Mouse (Mus musculus): ENCODE measurements around the gene Clcn7. TPM values are rescaled to one million over a fixed set of nuclear protein-coding genes. Genes with fewer than 3 reads are reported as not detected.
A peak's percentile ranks its signal among the peaks of the same experiment; 100 is the strongest.

Clcn7 gene
- total RNA-seq, 4 experiments from 2014 or later = 25.7 to 28.2 (median 27.1) TPM

DNA sequence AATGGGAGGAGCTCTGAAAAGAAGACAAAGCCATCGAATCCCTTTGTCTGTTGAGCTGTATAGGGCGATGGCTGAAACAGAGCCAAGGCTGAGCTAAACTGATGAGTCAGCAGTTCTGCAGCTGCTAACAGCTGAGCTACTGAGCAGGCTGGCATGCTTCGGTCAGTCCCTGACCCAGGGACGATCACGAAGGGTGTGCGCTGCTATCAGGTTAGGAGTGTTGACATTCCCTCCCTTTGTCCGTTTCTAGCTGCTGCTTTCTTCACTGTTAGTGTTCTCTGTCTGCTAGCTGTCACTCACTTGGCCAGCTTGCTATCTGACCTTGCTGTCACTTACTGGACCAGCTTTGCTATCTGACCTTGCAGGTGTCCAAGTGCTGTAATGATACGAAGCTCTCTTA lies 6.1 kb upstream of the Clcn7 start:
- DNase-seq (ENCODE audit: low spot score) = no peak

DNA sequence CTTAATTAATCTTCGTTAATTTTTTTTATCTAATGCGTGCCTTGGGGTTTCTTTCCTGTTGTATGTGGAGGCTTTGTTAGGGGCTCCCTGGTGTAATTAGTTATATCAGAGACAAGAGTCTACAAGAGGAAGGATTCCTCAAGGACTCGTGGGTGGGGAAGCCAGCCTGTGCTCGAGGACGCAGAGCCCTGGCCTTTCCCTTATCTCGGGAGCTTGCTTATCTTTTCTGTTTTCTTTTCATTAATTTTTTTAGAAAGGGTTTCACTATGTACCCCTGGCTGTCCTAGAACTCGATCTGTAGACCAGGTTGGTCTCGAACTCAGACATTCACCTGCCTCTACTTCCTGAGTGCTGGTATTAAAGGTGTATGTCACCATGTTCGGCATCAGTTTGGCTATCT lies 5.5 kb upstream of the Clcn7 start:
- no peak for DNase-seq (ENCODE audit: low spot score)

DNA sequence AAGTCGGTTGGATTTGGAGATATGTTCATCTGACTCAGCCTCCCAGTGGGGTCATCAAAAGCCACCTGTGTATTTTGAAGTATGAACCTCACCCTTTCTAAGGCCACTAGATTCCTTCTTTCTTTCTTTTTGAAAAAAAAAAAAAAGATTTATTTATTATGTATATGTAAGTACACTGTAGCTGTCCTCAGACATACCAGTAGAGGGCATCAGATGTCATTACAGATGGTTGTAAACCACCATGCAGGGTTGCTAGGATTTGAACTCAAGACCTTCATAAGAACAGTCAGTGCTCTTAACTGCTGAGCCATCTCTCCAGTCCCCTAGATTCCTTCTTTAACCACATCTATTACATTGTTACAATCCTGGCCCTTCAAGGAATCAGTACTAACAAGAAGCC lies 3.1 kb upstream of the Clcn7 start:
- no peak for DNase-seq (ENCODE audit: low spot score)

DNA sequence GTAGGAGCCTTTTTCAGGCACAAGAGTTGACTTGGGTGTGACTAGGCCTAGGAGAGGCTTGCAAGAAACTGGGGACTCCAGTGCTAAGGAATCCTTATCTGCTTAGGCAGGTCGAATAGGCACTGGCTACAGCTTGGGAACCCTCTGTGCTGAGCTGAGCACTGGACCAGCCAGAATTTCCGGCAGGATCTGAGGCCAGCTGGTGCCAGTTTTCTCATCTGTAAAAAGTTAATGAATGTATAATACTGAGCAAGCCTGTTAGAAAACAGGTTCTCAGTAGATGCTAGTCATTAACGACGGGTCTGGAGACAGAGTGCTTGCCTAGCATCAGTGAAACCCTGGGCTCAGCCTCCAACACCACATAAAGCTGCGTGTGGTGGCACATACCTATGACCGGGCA lies 2.4 kb downstream of the Clcn7 start:
- DNase-seq (ENCODE audit: low spot score) = no peak

DNA sequence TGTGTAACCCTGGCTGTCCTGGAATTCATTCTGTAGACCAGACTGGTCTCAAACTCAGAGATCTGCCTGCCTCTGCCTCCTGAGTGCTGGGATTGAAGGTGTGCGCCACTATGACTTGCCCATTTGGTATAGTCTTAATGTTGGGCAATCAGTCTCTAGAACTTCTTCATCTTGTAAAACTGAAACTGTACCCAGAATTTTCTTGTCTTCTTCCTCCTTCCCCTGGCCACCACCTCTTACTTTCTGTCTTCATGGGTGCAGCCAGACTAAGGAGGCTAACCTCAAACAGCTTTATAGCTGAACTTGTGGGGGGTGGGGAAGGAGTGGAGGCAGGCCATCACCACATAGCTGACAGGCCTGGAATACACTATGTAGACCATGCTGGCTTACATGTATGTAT lies 5.6 kb downstream of the Clcn7 start:
- no peak for DNase-seq (ENCODE audit: low spot score)

DNA sequence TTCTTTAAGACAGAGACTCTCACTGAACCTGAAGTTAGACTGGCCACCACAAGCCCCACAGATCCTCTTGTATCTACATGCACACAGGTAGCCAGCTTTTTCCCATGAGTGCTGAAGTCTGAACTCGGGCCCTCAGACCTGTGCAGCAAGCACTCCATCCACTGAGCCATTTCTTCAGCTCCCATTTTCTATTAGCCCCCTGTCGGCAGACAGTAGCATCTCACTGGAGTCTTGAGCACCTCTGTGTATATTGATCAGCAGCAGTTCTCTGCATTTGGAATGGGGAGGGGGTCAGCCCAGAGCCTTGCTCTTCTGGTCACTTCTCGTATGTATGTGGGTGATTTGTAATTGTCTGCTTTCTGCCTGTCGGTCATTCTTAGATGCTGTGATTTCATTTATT lies 6.8 kb downstream of the Clcn7 start:
- DNase-seq (ENCODE audit: low spot score) = no peak

DNA sequence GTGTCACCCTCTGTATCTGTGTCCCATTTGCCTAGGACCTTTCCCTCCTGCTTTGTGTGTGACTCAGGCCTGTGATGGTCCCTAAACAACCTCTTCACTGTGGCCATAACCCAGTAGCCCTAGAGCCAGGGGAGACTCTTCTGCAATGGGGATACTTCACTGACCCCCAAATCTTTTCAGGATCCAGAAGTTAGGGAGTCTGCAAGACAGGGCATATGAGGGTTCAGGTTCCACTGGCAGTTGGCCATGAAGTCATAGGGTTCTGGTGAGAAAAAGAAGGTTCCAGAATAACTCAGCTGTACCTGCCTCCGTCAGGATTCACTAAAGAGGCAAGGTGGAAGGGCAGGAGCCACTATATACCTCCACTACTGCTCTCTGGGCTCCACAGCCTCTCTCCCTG lies 29.0 kb downstream of the Clcn7 start, which contains the start of gene Ccdc154:
Ccdc154 (plus strand) TSS at position 301 of the 400 bp plus-strand sequence.
- no peak for DNase-seq (ENCODE audit: low spot score)

DNA sequence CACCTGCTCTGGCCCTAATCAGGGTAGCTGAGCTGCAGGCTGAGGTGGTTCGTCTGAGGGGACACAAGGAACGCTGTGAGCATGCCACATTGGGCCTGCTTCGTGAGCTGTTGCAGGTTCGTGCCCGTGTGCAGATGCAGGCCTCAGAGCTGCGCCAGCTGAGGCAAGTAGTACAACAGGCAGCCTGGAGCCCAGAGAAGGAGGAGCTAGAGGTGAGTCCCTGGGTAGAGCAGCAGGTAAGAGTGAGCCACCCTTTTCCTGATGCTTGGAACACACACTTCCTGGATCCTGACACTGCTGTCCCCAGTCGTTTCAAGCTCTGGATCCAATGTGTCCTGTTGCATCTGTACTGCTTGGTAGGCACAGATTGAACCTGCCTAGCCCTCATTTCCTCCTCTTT lies 30.2 kb downstream of the Clcn7 start:
- DNase-seq (ENCODE audit: low spot score) = no peak

DNA sequence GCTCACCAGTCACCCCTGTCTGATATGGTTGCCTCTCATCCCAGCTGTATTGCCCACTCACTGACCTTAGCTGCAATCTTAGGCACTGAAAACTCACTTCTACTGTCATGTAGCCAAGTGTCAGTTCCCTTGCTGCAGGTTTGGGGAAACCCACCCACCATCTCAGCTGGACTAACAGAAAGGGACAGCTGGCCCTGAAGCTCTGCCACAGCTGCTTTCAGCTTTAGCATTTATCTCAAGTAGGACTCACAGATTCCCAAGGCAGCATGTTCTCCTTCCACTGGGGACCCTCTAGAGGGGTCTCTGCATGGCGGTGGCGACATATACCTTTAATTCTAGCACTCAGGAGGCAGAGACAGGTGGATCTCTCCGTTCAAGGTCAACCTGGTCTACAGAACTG lies 31.6 kb downstream of the Clcn7 start:
- DNase-seq (ENCODE audit: low spot score) = no peak

DNA sequence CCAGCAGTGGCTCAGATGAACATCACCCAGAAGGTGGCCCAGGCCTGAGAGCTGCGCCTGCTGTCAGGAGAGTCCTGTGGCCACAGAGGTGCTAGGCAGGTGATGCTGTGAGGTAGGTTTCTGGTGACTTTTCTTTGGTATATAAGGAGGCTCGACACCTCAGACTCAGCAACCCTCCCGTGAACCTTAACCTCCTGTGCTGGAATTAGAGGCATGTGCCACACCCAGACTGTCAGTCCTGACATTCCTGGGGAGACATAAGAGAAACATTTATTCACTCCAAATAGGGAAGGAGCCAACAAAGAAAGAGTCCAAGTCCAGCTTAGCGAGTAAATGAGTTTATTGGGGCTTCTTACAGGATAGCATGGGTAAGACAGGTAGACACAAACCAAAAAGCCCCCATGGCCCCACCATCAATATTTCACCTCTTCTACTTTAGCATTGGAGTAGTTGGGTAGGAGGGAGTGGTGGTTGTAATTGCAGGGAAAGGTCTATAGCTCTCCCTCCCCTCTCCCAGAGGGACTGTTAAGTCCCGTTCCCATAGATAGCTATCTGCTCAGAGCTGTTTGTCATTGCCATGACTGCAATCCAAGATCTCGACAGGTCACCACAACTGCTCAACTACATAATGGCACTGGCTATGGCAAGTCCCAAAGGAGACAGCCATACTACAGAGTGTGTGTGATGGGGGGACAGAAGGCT lies 32.9 kb downstream of the Clcn7 start:
- no peak for DNase-seq (ENCODE audit: low spot score)

DNA sequence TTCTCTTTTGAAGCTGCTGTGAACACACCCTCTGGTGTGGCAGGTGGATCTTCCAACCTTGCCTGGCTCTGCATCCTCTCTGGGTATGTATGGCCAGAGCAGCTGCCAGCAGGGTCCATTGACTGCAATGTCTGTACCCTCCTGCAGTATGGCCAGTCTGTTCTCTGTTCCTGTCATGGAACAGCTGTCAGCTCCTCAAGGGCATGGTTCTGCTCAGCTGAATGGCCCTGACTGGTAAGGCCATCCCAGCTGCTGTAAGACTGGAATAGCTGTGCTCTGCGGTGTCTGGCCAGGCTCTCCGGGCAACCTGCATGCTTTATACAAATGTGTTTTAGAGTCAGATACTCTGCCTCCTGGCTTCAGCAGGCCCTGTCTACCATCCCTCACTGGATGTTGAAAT lies 36.5 kb downstream of the Clcn7 start:
- DNase-seq (ENCODE audit: low spot score) = no peak

DNA sequence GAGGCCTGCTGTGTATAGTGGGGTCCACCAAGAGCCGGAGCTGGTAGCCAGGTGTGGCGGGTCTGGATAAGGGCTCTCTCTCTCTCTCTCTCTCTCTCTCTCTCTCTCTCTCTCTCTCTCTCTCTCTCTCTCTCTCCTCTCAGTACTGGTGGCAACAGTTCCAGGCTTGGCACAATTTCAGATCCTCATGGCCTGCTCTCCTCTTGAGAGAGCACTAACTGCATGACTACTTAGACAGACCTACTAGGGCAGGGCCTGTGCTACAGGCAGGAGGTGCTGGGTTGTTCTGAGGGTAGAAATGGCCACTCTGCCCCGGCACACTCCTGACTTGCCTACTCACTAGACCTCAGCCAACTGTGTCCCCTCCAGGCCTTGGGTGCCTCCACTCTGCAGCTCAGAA lies 39.4 kb downstream of the Clcn7 start:
- DNase-seq (ENCODE audit: low spot score) = no peak

DNA sequence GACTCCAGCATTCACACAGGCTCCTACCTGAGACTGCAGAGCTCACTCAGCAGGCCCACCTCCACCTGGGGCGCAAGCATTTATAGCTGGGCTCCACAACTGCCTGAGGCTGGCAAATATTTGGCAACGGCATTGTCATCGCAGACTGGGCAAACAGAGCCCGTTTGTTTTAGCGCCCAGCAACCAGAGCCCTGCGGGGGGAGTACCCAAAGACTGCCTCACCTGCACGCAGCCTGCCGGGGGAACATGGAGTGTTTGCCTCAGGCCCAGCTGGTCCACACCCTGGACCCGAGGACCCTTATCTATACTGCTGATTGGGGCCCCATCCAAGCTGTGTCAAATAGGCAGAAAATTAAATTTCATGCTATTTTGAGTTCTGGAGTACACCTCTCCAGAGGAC lies 42.2 kb downstream of the Clcn7 start, which contains the start of gene Gm38655:
Gm38655 (minus strand) TSS at position 61 of the 400 bp plus-strand sequence.
- DNase-seq (ENCODE audit: low spot score) = no peak

DNA sequence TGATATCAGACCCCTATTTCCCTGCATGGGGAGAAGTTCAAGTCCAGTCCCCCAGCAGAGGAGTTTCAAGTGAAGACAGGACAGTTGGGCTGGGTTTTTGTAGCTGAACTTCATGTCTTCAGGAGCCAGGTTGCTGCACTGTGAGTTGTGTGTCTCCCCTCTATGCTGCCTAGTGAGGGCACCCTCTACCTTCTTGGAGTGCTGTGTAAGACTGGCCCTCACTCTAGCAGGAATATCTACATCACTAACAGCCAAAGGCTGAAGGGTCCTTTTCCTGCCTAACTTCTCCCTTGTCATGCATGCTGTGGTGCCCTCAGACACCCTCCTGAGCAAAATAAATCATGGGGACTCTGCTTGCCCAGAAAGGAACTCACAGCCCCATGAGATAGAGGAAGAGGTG lies 50.0 kb downstream of the Clcn7 start:
- DNase-seq (ENCODE audit: low spot score) = no peak

DNA sequence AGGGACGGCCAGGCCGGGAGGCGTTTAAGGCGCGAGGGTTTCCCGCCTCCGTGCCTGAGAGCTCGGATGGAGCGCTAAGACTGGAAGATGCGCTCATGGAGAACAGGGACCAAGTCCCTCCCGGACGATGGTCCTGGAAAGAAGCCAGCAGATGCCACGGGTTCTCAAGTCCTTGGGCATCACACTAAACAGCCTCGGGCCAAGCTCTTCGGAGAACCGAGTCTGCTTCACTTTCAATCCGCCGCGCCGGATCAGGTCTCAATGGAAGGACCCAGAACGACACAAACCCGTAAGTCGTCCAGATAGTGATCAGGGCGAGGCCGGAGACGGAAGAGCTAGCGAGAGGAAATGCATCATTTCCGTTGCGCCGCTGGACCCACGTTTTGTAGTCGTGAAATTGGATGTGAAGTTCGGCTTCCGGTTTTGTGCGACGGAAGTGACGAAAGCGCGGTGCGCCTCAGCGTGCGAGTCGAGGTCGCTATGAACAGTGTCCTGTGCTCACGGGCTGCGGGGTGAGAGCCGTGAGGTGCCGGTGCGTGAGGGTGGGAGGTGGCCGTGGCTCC lies 51.0 kb downstream of the Clcn7 start, which contains the start of gene BC003965:
BC003965 (plus strand) TSS at position 426 of the 563 bp plus-strand sequence.
- DNase-seq (ENCODE audit: low spot score) = peak; percentile 98

DNA sequence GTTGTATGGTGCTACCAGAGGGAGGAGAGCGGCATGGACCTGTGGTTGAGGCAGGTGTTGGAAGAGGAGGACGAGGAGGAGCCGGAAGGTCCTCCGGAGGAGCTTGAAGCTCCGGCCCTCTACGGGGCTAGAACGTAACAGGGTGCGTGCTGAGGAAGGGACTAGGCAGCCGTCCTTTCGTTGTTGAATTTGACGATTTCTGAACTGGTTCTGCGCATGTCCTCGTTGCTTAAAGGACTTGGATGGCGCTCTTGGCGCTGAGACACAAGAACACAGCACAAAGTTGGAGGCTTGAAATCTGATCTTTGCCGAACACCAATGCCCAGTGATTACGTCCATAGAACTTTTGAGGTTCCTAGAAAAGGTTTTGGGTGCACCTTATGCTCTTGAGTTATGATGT lies 51.8 kb downstream of the Clcn7 start:
- no peak for DNase-seq (ENCODE audit: low spot score)

DNA sequence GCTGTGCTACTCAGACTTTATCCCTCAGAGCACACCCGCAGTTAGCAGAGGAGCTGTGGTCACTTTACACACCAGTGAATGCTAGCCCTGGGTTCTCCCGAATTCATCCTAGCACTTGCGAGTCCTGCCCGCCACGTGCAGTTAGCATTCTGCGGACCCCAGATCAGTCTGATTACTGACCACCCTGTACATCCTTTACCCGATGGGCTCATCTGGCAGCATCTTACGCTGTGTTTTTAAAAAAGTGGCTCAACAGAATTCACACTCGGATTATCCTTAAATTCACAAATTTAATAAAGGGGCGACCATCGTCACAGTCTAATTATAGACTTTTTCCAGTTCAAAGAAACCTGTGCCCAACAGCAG lies 54.6 kb downstream of the Clcn7 start:
- DNase-seq (ENCODE audit: low spot score) = no peak

DNA sequence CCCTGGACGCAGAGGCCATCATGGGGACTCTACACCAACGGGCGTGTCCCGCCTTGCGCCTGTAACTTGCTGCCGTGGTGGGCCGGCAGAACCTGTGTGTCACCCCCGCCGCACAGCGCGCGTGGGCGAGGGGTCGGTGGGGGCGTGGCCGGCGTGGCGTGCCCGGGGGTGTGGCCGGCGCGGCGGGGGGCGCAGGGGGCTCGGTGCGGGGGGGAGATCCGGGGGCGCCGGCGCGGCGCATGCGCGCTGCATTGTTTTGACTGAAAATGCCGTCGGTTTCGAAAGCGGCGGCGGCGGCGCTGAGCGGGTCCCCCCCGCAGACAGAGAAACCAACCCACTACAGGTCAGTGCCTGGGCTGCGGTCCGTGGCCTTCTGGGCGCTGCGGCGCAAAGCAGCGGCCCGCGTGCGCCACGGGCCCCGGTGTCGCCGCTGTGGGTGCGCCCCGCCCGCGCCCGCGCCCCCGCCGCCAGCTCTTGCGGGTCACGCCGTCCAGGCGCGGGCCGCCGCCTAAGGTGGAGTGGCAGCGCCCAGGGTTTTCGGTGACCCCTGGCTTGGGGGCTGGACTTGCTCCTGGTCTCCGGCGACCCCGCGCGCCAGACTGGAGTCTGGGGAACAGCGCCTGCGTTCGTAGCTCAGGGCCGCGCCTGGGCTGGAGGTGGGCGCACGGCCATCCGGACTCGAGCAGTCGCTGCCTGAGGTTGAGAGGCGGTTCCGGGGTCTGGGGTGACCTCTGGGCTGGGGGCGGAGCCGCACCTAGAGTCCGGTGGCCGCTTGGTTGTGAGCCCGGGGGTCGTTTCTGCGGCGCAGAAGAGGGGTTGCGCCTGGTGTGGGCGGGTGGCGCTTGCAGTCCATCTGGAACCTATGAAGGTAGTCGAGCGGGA lies 55.2 kb downstream of the Clcn7 start, which contains the start of gene Unkl:
Unkl (plus strand) TSS at position 248 of the 882 bp plus-strand sequence.
- peak; percentile 51 for DNase-seq (ENCODE audit: low spot score)

DNA sequence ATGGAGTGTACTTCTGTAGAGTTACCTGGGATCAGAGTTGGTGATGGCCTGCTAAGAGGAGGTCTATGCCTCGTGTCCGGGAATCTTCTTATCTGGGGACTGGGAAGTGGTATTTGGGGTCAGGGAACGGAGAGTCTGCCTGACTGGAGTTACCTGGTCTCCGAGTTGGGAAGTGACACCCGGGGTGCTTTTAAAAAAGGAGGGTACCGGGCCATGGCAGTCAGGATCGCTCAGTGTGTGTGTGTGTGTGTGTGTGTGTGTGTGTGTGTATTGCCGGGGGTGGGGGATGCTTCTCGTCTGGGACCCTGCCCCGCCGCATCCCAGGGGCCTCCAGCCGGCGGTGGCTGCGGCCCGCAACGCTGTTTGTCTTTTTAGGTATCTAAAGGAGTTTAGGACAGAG lies 55.9 kb downstream of the Clcn7 start:
- no peak for DNase-seq (ENCODE audit: low spot score)

DNA sequence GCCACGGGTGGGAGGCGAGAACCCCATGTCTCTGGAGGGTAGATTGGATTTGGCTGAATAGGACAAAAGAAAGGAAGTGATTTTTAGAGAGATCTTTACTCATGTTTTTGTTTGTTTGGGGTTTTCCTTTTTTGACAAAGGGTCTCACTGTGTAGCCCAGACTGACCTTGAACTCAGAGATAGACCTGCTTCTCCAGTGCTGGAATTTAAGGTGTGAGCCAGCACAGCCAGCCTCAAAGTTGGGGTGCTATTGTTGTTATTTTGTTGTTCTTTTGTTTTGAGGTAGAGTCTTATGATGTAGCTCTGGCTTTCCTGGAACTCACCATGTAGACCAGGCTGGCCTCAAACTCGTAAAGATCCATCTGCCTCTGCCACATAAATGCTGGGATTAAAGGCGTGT lies 69.2 kb downstream of the Clcn7 start:
- DNase-seq (ENCODE audit: low spot score) = no peak

DNA sequence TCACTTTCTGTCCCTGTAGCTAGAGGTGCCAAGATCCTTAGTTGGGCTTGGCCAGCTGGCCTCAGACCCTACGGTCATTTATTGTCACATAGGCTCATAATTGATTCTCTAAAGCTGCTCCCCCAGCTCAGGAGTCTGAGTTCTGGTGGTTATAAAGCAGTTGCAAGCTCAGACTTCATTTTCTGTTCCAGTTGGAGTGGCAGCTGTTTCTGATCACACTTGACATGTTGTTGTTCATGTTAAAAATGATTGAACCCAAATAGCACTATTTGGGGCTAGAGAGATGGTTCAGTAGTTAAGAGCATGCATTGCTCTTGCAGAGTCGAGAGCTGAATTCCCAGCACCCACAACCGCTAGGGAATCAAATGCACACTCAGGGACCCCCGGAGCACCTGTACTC lies 76.8 kb downstream of the Clcn7 start:
- DNase-seq (ENCODE audit: low spot score) = no peak

DNA sequence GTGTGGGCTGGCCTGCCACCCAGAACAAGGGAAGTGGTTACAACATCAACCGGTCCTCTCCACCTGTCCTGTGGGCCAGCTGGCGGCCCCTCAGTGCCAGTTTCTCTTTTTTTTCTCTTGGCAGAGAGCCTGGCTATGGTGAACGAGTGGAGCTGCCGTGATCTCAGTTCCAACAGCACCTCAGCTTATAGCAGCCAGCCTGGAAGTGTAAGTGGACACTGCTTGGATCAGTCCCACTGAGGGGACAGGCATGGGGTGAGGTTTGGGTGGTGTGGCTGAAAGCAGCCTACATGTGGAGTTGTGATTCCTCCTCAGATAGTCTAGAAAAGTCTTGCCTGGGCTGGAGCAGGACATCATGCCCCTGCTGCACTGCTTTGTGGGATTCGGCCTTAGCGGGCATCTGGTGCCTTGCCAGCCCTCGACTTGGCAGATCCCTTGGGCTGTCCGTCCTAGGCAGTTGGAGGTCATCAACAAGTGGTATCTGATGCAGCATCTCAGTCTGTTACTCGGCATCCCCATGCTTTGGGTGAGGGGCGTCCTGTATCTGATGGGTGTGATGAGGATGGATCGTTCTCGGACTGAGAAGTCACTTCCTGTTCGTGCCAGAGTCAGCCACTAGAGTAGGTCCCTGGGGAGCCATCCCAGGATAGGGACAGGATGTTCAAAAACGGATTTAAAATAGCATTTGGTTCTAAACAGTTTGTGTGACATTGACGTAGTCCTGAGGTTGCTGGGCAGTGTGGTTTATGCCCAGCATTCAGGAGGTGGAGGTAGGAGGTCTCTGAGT lies 77.7 kb downstream of the Clcn7 start:
- DNase-seq (ENCODE audit: low spot score) = peak; percentile 64

Data from heart, adult 8-10 months (tissue).